In the genomic region with DNA sequence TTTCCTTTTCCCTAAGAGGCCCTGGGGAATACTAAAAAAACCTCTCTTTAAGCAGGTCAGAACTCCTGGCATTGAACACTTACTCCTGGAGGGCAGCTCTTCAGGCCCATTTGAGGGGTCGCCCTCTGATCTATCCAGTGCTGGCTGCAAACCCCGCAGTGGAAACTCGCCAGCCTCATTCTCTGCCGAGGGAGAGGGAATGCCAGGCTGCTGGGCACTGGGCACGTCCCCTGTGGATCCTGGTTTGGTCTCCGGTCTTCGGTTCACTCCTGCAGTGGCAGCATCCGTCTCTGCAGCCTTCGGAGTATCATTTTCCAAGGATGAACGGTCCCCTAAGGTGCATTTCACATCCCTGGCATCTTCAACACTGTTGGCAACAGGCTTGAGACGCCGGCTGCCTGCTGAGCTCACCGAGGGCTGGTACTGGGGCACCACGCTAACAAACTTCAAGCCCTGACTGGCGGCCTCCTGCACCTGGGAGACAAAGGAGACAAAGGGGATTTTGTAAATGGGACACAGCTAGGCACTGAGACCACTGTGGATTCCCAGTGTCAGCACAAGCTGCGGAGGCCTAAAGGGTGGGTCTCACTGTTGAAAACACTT, we compare ENCODE assay signal across 10 mouse cellular contexts.
DNase-seq lines count a peak whose midpoint lies in the region; ATAC-seq lines count a peak whose summit lies in the region.
"Had no signal": no experiment of that assay in that cellular context is flagged by ENCODE, and none has a peak within 500 bp of the region (broad histone marks: within the 10 kb centered on the region; RNA-seq: fewer than 3 reads in every experiment).

No protein-coding gene starts in this region.

- H3K27ac ChIP-seq in hindbrain, embryonic 10.5 days, result peak overlapping the region; percentile 6
- no peak overlapping the region for H3K27ac ChIP-seq in hindbrain, embryonic 11.5 days (ENCODE audit: low read depth, low read length)
- peak overlapping the region; percentile 63 for H3K27ac ChIP-seq in forebrain, embryonic 15.5 days (replicated peaks)
- peak overlapping the region; percentile 18; the same call in 1 of the 2 replicates for H3K27ac ChIP-seq in midbrain, embryonic 15.5 days
- H3K27ac ChIP-seq: heart, embryonic 10.5 days had no signal

- no peaks in the 10 kb centered on the region for H3K27me3 ChIP-seq in hindbrain, embryonic 10.5 days (ENCODE audit: insufficient read depth, poor library complexity, severe bottlenecking)
- H3K27me3 ChIP-seq in hindbrain, embryonic 11.5 days (ENCODE audit: control insufficient read depth, insufficient read depth, low read length), result no peaks in the 10 kb centered on the region
- no peaks in the 10 kb centered on the region for H3K27me3 ChIP-seq in forebrain, embryonic 15.5 days
- no peaks in the 10 kb centered on the region for H3K27me3 ChIP-seq in midbrain, embryonic 15.5 days (replicated peaks)

- no peak overlapping the region for H3K4me2 ChIP-seq in hindbrain, embryonic 11.5 days (replicated peaks; ENCODE audit: low read depth, low read length)
- H3K4me2 ChIP-seq in forebrain, embryonic 15.5 days (replicated peaks), result 0 out of 2 replicates have a peak overlapping the region, but pooled peaks have one; percentile 9
- no peak overlapping the region for H3K4me2 ChIP-seq in midbrain, embryonic 15.5 days

- H3K9ac ChIP-seq in hindbrain, embryonic 11.5 days (ENCODE audit: low read depth, low read length), result no peak overlapping the region
- no peak overlapping the region for H3K9ac ChIP-seq in forebrain, embryonic 15.5 days (replicated peaks)
- no peak overlapping the region for H3K9ac ChIP-seq in midbrain, embryonic 15.5 days

- DNase-seq in hindbrain, embryonic 10.5 days (ENCODE audit: low spot score), result no peak
- no peak for DNase-seq in hindbrain, embryonic 11.5 days (ENCODE audit: low spot score)
- DNase-seq in cerebellum, adult 8-10 months, result peak; percentile 16
- no peak for DNase-seq in kidney, adult 9 months
- no peak for DNase-seq in adrenal gland, adult 18-20 months (ENCODE audit: low spot score in 2 of 2)
- no peak for DNase-seq in urinary bladder, adult 2 months (ENCODE audit: low spot score)

- H3K9me3 ChIP-seq in hindbrain, embryonic 10.5 days, result no peaks in the 10 kb centered on the region
- H3K9me3 ChIP-seq in hindbrain, embryonic 11.5 days (ENCODE audit: control insufficient read depth, low read length), result no peaks in the 10 kb centered on the region
- H3K9me3 ChIP-seq in forebrain, embryonic 15.5 days, result no peaks in the 10 kb centered on the region
- no peaks in the 10 kb centered on the region for H3K9me3 ChIP-seq in midbrain, embryonic 15.5 days
- H3K9me3 ChIP-seq: heart, embryonic 10.5 days; megakaryocyte, embryonic 14.5 days had no signal

- H3K4me3 ChIP-seq in hindbrain, embryonic 10.5 days, result no peak overlapping the region
- H3K4me3 ChIP-seq in hindbrain, embryonic 11.5 days (ENCODE audit: low read depth, low read length), result no peak overlapping the region
- H3K4me3 ChIP-seq in forebrain, embryonic 15.5 days, result no peak overlapping the region
- no peak overlapping the region for H3K4me3 ChIP-seq in midbrain, embryonic 15.5 days
- H3K4me3 ChIP-seq: heart, embryonic 10.5 days; megakaryocyte, embryonic 14.5 days had no signal

- H3K4me1 ChIP-seq in hindbrain, embryonic 10.5 days (replicated peaks), result peaks cover 11% of the 10 kb centered on the region; the same call in 1 of the 2 replicates
- no peaks in the 10 kb centered on the region for H3K4me1 ChIP-seq in hindbrain, embryonic 11.5 days (replicated peaks; ENCODE audit: control insufficient read depth, insufficient read depth, low read length)
- H3K4me1 ChIP-seq in forebrain, embryonic 15.5 days, result peaks cover 14% of the 10 kb centered on the region
- H3K4me1 ChIP-seq in midbrain, embryonic 15.5 days, result peaks cover 7% of the 10 kb centered on the region

- no peaks in the 10 kb centered on the region for H3K36me3 ChIP-seq in hindbrain, embryonic 10.5 days
- H3K36me3 ChIP-seq in hindbrain, embryonic 11.5 days (ENCODE audit: control insufficient read depth, insufficient read depth, low read length), result no peaks in the 10 kb centered on the region
- no peaks in the 10 kb centered on the region for H3K36me3 ChIP-seq in forebrain, embryonic 15.5 days
- H3K36me3 ChIP-seq in midbrain, embryonic 15.5 days (replicated peaks), result no peaks in the 10 kb centered on the region
- H3K36me3 ChIP-seq: heart, embryonic 10.5 days had no signal

- 54% methylated on average over 16 of the region's 16 CpGs for WGBS in hindbrain, embryonic 10.5 days
- WGBS in hindbrain, embryonic 11.5 days, result 60% methylated on average over 16 of the region's 16 CpGs
- 30% methylated on average over 16 of the region's 16 CpGs for WGBS in forebrain, embryonic 15.5 days
- 41% methylated on average over 16 of the region's 16 CpGs for WGBS in midbrain, embryonic 15.5 days

- no peak for ATAC-seq in hindbrain, embryonic 11.5 days (ENCODE audit: low FRiP score)
- ATAC-seq in forebrain, embryonic 15.5 days (replicated peaks), result peak; percentile 48
- 0 out of 2 replicates have a peak, but pooled peaks have one; percentile 48 for ATAC-seq in midbrain, embryonic 15.5 days (replicated peaks)
